Mouse (Mus musculus): ENCODE data around the gene Tmem131l. TPM values are rescaled to one million over a fixed set of nuclear protein-coding genes. Genes with fewer than 3 reads are reported as not detected.

Tmem131l gene
- total and polyA plus RNA-seq, 2 experiments from 2014 or later = 22.5 to 37.3 TPM

- TF ChIP-seq CTCF (IDR thresholded peaks at IDR 0.05) = no peak
- H3K9ac ChIP-seq (replicated peaks; ENCODE audit: low read length, poor library complexity, severe bottlenecking) = no peak overlapping the region
- no peak overlapping the region for H3K4me3 ChIP-seq (ENCODE audit: low read depth, low read length)
- no peaks in the 10 kb centered on the region for H3K27me3 ChIP-seq (ENCODE audit: insufficient read depth, low read length)
- no peaks in the 10 kb centered on the region for H3K9me3 ChIP-seq (ENCODE audit: low read length)
- no peaks in the 10 kb centered on the region for H3K36me3 ChIP-seq (ENCODE audit: insufficient read depth, low read length)
- no peak for DNase-seq (ENCODE audit: low spot score)
- no peak for ATAC-seq (ENCODE audit: low FRiP score)
- peaks cover 10% of the 10 kb centered on the region; the same call in 1 of the 2 replicates for H3K4me1 ChIP-seq (ENCODE audit: insufficient read depth, low read length)
- H3K27ac ChIP-seq (ENCODE audit: low read depth, low read length) = no peak overlapping the region
- H3K4me2 ChIP-seq (ENCODE audit: low read depth, low read length, poor library complexity, severe bottlenecking) = no peak overlapping the region
- WGBS = 87% methylated on average over 6 of the region's 6 CpGs
Measured at GRCm38 (mm10) chr3:84035728-84036364, 4.1 kb downstream of the Tmem131l start.

- no peak for ATAC-seq (ENCODE audit: low FRiP score)
- no peak overlapping the region for H3K9ac ChIP-seq (replicated peaks; ENCODE audit: low read length, poor library complexity, severe bottlenecking)
- no peak overlapping the region for H3K4me3 ChIP-seq (ENCODE audit: low read depth, low read length)
- peaks cover 10% of the 10 kb centered on the region; the same call in 1 of the 2 replicates for H3K4me1 ChIP-seq (ENCODE audit: insufficient read depth, low read length)
- no peak for DNase-seq (ENCODE audit: low spot score)
- no peaks in the 10 kb centered on the region for H3K9me3 ChIP-seq (ENCODE audit: low read length)
- H3K36me3 ChIP-seq (ENCODE audit: insufficient read depth, low read length) = no peaks in the 10 kb centered on the region
- WGBS = 88% methylated on average over 5 of the region's 5 CpGs
- H3K27ac ChIP-seq (ENCODE audit: low read depth, low read length) = no peak overlapping the region
- H3K4me2 ChIP-seq (ENCODE audit: low read depth, low read length, poor library complexity, severe bottlenecking) = no peak overlapping the region
- TF ChIP-seq CTCF (IDR thresholded peaks at IDR 0.05) = no peak
- H3K27me3 ChIP-seq (ENCODE audit: insufficient read depth, low read length) = no peaks in the 10 kb centered on the region
Measured at GRCm38 (mm10) chr3:84034115-84034780, 5.7 kb downstream of the Tmem131l start.

DNA sequence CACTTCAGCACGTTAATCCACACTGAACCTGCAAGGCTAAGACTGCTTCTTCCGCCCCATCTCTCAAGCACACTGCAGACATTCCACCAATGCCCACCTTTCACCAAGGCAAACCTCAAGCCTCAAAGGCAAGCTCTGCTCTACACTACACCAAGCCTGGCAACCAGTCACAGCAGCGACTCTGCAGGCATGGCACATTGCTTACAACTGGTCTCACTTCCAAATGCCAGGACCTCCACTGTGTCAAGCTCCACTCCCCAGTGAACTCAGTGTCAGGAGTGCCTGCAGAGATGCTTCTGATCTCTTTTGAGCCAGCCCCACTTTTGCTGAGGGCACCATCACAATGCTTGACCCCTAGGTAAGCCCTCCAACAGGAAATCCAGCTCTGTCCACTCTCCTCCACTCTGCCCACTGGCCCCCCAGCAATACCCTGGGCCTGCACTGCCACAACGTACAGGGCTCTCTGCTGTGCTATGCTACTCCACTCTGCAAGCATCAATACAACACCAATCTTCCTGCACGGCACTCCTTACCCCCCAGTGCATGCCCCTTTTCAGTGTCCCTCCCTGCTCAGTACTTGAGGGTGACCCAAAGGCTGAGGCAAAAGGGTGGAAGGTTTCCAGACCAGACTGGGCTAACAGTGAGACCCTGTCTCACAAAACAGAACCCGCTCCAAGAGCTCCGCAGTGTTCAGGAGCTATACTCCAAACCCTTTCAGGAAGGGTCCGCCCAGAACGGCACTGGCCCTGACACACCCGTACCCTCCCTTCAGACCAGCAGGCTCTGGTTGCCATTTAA lies 6.8 kb downstream of the Tmem131l start:
- no peak for TF ChIP-seq CTCF (IDR thresholded peaks at IDR 0.05)
- ATAC-seq (ENCODE audit: low FRiP score) = no peak
- no peaks in the 10 kb centered on the region for H3K9me3 ChIP-seq (ENCODE audit: low read length)
- no peaks in the 10 kb centered on the region for H3K36me3 ChIP-seq (ENCODE audit: insufficient read depth, low read length)
- DNase-seq (ENCODE audit: low spot score) = no peak
- no peak overlapping the region for H3K4me2 ChIP-seq (ENCODE audit: low read depth, low read length, poor library complexity, severe bottlenecking)
- H3K9ac ChIP-seq (replicated peaks; ENCODE audit: low read length, poor library complexity, severe bottlenecking) = 0 out of 2 replicates have a peak overlapping the region, but pooled peaks have one; percentile 2
- peaks cover 10% of the 10 kb centered on the region; the same call in 1 of the 2 replicates for H3K4me1 ChIP-seq (ENCODE audit: insufficient read depth, low read length)
- no peak overlapping the region for H3K4me3 ChIP-seq (ENCODE audit: low read depth, low read length)
- H3K27ac ChIP-seq (ENCODE audit: low read depth, low read length) = no peak overlapping the region
- WGBS = 78% methylated on average over 10 of the region's 10 CpGs
- no peaks in the 10 kb centered on the region for H3K27me3 ChIP-seq (ENCODE audit: insufficient read depth, low read length)

GRCm38 (mm10) chr3:84032419-84032818 lies 7.6 kb downstream of the Tmem131l start:
- H3K9me3 ChIP-seq (ENCODE audit: low read length) = no peaks in the 10 kb centered on the region
- peaks cover 6% of the 10 kb centered on the region; the same call in 1 of the 2 replicates for H3K4me1 ChIP-seq (ENCODE audit: insufficient read depth, low read length)
- no peak overlapping the region for H3K27ac ChIP-seq (ENCODE audit: low read depth, low read length)
- TF ChIP-seq CTCF (IDR thresholded peaks at IDR 0.05) = no peak
- no peaks in the 10 kb centered on the region for H3K36me3 ChIP-seq (ENCODE audit: insufficient read depth, low read length)
- no peak overlapping the region for H3K4me3 ChIP-seq (ENCODE audit: low read depth, low read length)
- no peaks in the 10 kb centered on the region for H3K27me3 ChIP-seq (ENCODE audit: insufficient read depth, low read length)
- H3K4me2 ChIP-seq (ENCODE audit: low read depth, low read length, poor library complexity, severe bottlenecking) = no peak overlapping the region
- DNase-seq (ENCODE audit: low spot score) = no peak
- WGBS = 94% methylated on average over 5 of the region's 5 CpGs
- no peak overlapping the region for H3K9ac ChIP-seq (replicated peaks; ENCODE audit: low read length, poor library complexity, severe bottlenecking)
- ATAC-seq (ENCODE audit: low FRiP score) = no peak

GRCm38 (mm10) chr3:84031216-84031615 lies 8.8 kb downstream of the Tmem131l start:
- Histone ChIP-seq H3K4me3 (ENCODE audit: low read depth, low read length) (no peak overlapping the region), H3K9me3 (ENCODE audit: low read length) (no peaks in the 10 kb centered on the region), H3K36me3 (ENCODE audit: insufficient read depth, low read length) (peaks cover 4% of the 10 kb centered on the region; the same call in 1 of the 2 replicates), H3K4me2 (ENCODE audit: low read depth, low read length, poor library complexity, severe bottlenecking) (no peak overlapping the region), H3K9ac (replicated peaks; ENCODE audit: low read length, poor library complexity, severe bottlenecking) (no peak overlapping the region), H3K4me1 (ENCODE audit: insufficient read depth, low read length) (0 out of 2 replicates have a peak, but pooled peaks cover 3% of the 10 kb centered on the region), H3K27ac (ENCODE audit: low read depth, low read length) (no peak overlapping the region), H3K27me3 (ENCODE audit: insufficient read depth, low read length) (no peaks in the 10 kb centered on the region)
- 81% methylated on average over 3 of the region's 3 CpGs for WGBS
- no peak for ATAC-seq (ENCODE audit: low FRiP score)
- DNase-seq (ENCODE audit: low spot score) = no peak
- TF ChIP-seq CTCF (IDR thresholded peaks at IDR 0.05) = no peak

All from midbrain, postnatal 0 days (tissue).